Mouse (Mus musculus) heart, postnatal 0 days (tissue): ENCODE measurements at regions not wholly inside any gene's neighbourhood (a gene's known extent, or its start where the extent isn't known, plus 50 kb on each side); places are given as distances from the start of the nearest gene placed in this dataset.

Source experiments
- CTCF ChIP-seq: IDR thresholded peaks from 2 replicates; pipeline ENCODE4 v1.5.1; 2016; ENCODE audit warnings: antibody characterized with exemption, control low read depth, low read depth
- EP300 ChIP-seq: IDR thresholded peaks from 2 replicates; pipeline ENCODE4 v1.6.1; 2016; ENCODE audit warnings: antibody characterized with exemption, low read depth

- TF ChIP-seq CTCF (no peak), EP300 (no peak)
These were observed 335.8 kb downstream of the Ptprc start for GRCm38 (mm10) chr1:137839703-137840102.
